Mouse (Mus musculus) heart, postnatal 0 days (tissue): Measurements from ENCODE around the gene Siglece.

Source experiments
- CTCF ChIP-seq: IDR thresholded peaks from 2 replicates; pipeline ENCODE4 v1.5.1; 2016; ENCODE audit warnings: antibody characterized with exemption, control low read depth, low read depth
- EP300 ChIP-seq: IDR thresholded peaks from 2 replicates; pipeline ENCODE4 v1.6.1; 2016; ENCODE audit warnings: antibody characterized with exemption, low read depth

DNA sequence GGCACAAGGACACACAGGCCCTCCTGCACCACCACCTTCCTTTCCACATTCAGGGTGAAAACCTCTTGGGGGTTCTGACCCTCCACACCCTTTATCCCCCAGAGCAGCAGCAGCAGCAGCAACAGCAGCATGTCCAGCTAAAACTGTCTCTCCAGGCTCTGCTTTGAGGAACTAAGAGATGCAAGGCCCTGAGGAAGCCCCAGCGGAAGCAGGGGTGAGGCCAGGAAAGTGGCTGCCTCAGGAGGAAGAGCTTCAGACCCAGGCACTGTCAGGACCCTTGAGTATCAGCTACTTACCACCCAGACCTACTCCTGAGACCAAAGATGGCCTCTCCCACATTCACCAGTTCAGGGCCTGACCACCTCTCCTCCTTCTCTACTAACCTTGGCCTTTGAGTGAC, at the start of gene Siglece:
- no peak for TF ChIP-seq CTCF
- no peak for TF ChIP-seq EP300
